Mouse (Mus musculus) thymus, postnatal 10 days (tissue): Measurements from ENCODE around the gene Snx29.
A peak's percentile ranks its signal among the peaks of the same experiment; 100 is the strongest.

Experiments used
- DNase-seq, 2 experiments: peaks; one replicate each; pipeline ENCODE4 v3.0.0; 2021; ENCODE audit warnings: low spot score in 2 of 2

Gene Snx29

GRCm38 (mm10) chr16:11407932-11408620 is 85.4 kb downstream of the Snx29 start:
- DNase-seq, result no peak

DNA sequence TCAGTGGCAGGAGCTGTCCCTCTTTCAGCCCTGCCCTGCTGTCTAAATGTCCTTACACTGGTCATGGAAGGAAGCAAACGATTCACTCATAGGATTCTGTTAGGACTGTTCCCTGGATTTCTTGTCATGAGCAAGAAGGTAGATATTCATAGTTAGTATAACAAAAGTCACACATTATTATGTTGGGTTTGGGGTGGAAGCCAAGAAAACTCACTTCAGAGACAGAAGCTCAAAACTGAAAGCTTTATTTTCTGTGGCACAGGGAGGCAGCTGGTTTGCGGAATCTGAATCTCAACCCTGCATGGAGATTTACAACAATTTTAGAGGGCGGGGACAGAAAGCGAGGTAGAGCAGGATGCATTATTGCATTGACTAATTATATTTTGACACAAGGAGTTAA is 86.0 kb downstream of the Snx29 start:
- DNase-seq, result no peak

GRCm38 (mm10) chr16:11414631-11415030 is 91.9 kb downstream of the Snx29 start:
- DNase-seq, result no peak

GRCm38 (mm10) chr16:11418183-11418588 is 95.5 kb downstream of the Snx29 start:
- peak; percentile 15 to 59 for DNase-seq

- peak; percentile 26 to 50 for DNase-seq
Measured at GRCm38 (mm10) chr16:11420311-11421080, 97.8 kb downstream of the Snx29 start.

- no peak for DNase-seq
Measured at GRCm38 (mm10) chr16:11422165-11422564, 99.5 kb downstream of the Snx29 start.

DNA sequence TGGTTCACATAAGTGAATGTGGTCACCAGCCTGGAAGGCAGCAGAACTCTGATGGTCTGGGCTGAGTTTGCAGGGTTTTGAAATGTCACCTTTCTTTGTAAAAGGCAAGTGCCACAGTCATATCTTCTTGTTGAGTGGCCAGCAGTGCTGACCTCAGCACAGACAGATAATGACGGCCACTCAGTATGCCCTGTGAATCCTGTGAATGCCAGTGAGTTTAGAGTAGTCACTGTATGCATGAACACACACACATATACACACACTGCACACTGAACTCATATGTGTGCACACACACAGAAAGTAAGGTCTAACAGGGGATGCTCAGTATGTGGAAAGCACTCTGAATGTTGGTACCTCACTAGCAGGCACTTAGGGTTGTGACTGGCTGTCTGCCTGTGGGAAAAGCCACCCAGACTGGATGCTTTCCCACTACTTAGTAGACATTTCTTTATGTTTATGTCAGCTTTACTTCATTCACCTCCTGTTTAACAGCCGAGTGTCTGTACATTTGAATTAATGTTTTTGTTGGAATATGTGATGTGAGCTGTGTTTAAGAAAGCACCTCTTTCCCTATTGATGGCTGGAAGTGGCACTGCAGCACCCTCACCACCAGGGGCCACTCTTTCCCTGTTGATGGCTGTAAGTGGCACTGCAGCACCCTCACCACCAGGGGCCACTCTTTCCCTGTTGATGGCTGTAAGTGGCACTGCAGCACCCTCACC is 100.3 kb downstream of the Snx29 start:
- DNase-seq, result no peak

DNA sequence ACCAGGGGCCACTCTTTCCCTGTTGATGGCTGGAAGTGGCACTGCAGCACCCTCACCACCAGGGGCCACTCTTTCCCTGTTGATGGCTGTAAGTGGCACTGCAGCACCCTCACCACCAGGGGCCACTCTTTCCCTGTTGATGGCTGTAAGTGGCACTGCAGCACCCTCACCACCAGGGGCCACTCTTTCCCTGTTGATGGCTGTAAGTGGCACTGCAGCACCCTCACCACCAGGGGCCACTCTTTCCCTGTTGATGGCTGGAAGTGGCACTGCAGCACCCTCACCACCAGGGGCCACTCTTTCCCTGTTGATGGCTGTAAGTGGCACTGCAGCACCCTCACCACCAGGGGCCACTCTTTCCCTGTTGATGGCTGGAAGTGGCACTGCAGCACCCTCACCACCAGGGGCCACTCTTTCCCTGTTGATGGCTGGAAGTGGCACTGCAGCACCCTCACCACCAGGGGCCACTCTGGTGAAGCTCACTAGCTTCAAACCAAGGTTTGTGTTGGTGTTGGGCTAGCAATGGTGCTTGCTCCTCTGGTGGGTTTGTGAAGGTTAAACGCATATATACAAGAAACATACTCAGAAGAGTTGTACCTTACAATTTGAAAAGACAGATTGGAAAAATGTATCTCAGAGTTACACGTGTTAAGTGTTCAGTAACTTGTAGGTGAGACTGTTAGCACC is 101.0 kb downstream of the Snx29 start:
- peak in 1 of 2 experiments; percentile 40 for DNase-seq

- DNase-seq, result no peak
Measured at GRCm38 (mm10) chr16:11424568-11425145, 101.9 kb downstream of the Snx29 start.

DNA sequence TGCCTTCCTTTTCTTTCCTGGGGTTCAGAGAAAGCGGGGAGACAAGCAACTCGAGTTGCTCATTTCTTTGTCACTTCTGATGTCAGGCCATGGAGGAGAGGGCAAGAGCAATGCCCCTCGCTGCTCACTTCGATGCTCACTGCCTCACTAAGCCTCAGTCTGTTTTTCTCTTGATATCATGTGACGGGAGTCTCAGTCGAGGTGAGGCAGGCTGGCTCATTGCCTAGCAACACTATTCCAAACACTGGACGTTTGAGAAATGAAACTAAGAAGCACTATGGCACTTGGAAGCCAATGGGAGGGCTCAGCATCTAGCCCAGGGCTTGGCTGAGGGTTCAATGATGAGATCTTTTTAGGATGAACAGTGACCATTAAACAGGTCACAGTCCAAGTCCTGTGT is 102.6 kb downstream of the Snx29 start:
- DNase-seq, result no peak

- DNase-seq, result no peak
Measured at GRCm38 (mm10) chr16:11426810-11427537, 104.3 kb downstream of the Snx29 start.

DNA sequence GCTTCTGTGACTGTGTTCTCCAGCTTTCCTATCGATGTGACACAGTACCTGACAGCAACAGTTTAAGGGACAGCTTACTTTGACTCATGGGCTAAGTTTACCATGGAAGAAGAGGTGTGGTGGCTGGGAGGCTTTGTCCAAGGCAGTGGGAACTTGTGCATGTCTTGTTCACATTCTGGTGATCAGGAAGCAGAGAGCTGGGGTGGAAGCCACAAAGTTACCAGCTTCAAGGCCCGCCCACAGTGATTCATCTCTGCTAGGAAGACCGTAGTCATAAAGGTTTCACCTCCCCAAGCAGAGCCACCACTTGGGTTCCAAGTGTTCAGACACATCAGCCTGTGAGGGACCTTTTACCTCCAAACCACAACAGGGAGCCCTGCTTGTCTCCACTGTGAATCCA is 107.1 kb downstream of the Snx29 start:
- DNase-seq, result no peak

DNA sequence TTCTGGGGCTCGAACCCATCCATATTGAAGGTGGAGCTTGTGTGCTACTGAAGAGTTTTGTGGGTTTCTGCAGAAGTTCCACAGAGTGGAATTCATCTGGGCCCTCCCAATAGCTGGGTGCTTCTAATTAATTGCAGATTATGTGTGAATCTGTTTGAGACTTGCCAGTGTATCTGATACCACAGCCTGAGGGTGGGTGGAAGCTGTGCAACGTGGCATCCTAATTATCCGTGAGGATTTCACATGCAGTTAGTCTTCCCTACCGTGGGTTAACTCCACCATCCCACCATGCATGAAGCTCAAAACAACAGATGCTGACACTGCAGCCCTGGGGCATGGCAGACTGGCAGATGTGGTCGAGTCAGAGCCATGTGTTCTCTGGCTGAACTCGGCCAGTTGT is 107.8 kb downstream of the Snx29 start:
- no peak for DNase-seq

GRCm38 (mm10) chr16:11433779-11434178 is 111.1 kb downstream of the Snx29 start:
- DNase-seq, result no peak

- DNase-seq, result no peak
Measured at GRCm38 (mm10) chr16:11437641-11438040, 114.9 kb downstream of the Snx29 start.

- no peak for DNase-seq
Measured at GRCm38 (mm10) chr16:11439417-11439816, 116.7 kb downstream of the Snx29 start.

- DNase-seq, result no peak
Measured at GRCm38 (mm10) chr16:11441616-11442015, 118.9 kb downstream of the Snx29 start.

- no peak for DNase-seq
Measured at GRCm38 (mm10) chr16:11442534-11442933, 119.8 kb downstream of the Snx29 start.

GRCm38 (mm10) chr16:11444626-11445025 is 121.9 kb downstream of the Snx29 start:
- no peak for DNase-seq

DNA sequence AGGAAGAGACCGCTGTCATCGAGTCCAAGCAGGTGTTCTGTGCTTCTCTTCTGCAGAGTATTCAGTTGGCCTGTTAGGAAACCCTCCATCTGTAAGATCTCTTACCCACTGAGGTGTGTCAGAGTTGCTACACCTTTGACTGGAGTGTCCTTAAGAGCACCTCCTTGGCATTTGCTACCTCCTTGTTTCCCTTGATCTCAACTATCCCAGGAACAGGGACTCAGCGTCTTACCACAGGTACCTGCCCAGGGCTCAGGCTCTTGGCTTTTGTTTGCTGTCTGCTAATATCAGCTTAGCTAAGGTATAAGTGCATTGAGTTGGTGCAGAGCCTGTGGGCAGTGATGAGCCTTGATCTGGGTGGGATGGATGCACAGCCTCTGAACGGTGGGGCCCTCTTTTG is 124.3 kb downstream of the Snx29 start:
- DNase-seq, result no peak

DNA sequence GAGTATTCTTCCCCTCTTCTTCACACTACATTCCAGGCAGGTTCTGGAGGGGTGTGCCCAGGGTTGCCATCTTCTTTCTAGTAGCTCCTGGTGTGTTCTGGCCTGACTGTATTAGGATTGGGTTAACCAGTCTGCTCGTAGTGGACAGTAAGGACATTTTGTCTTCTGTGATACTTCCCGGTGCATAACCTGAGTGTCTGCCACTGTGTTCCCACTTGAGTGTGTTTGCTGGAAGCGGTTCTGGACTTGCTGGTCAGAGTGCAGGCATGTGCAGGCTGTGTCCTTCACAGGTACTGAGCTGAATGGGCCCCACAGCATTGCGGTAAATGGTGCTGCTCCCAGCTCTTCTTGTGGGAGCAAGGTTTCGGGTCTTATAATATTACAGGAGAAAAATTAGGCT is 125.2 kb downstream of the Snx29 start:
- DNase-seq, result no peak
